Mouse (Mus musculus) MEL-GATA-1-ER (cell line): Measurements from ENCODE around the gene Thumpd2.

Source experiments
- DNase-seq: peaks from one replicate; pipeline ENCODE4 v3.0.0-alpha.2; 2012; ENCODE audit warnings: low read depth; ENCODE audit errors: extremely low read depth

Gene Thumpd2

GRCm38 (mm10) chr17:81064979-81065311 is at the start of gene Thumpd2:
TSS of gene Thumpd2 (minus strand) at chr17:81065082.
- peak; percentile 57 for DNase-seq

GRCm38 (mm10) chr17:81104237-81104636 is 39.4 kb upstream of the Thumpd2 start:
- peak; percentile 50 for DNase-seq

- no peak for DNase-seq
Measured at GRCm38 (mm10) chr17:81102866-81103265, 38.0 kb upstream of the Thumpd2 start.

- DNase-seq: peak; percentile 8
Measured at GRCm38 (mm10) chr17:81098444-81098843, 33.6 kb upstream of the Thumpd2 start.

GRCm38 (mm10) chr17:81096490-81096889 is 31.6 kb upstream of the Thumpd2 start:
- DNase-seq: no peak

- no peak for DNase-seq
Measured at GRCm38 (mm10) chr17:81092794-81093193, 27.9 kb upstream of the Thumpd2 start.

- DNase-seq: no peak
Measured at GRCm38 (mm10) chr17:81088866-81089265, 24.0 kb upstream of the Thumpd2 start.

- DNase-seq: no peak
Measured at GRCm38 (mm10) chr17:81087735-81088134, 22.9 kb upstream of the Thumpd2 start.

- DNase-seq: peak; percentile 41
Measured at GRCm38 (mm10) chr17:81064279-81064978, 453 bp downstream of the Thumpd2 start.

GRCm38 (mm10) chr17:81063346-81063745 is 1.5 kb downstream of the Thumpd2 start:
- DNase-seq: peak; percentile 77

GRCm38 (mm10) chr17:81062349-81062871 is 2.5 kb downstream of the Thumpd2 start:
- DNase-seq: peak; percentile 61

GRCm38 (mm10) chr17:81056796-81057381 is 8.0 kb downstream of the Thumpd2 start:
- DNase-seq: no peak

- DNase-seq: no peak
Measured at GRCm38 (mm10) chr17:81056035-81056434, 8.8 kb downstream of the Thumpd2 start.

GRCm38 (mm10) chr17:81055522-81055921 is 9.4 kb downstream of the Thumpd2 start:
- DNase-seq: no peak

GRCm38 (mm10) chr17:81053274-81053673 is 11.6 kb downstream of the Thumpd2 start:
- DNase-seq: no peak

- no peak for DNase-seq
Measured at GRCm38 (mm10) chr17:81047930-81048564, 16.8 kb downstream of the Thumpd2 start.

GRCm38 (mm10) chr17:81045525-81046150 is 19.2 kb downstream of the Thumpd2 start:
- no peak for DNase-seq

GRCm38 (mm10) chr17:81045115-81045514 is 19.8 kb downstream of the Thumpd2 start:
- no peak for DNase-seq

- no peak for DNase-seq
Measured at GRCm38 (mm10) chr17:81044356-81044755, 20.5 kb downstream of the Thumpd2 start.

- DNase-seq: no peak
Measured at GRCm38 (mm10) chr17:81041662-81042061, 23.2 kb downstream of the Thumpd2 start.

GRCm38 (mm10) chr17:81038707-81039408 is 26.0 kb downstream of the Thumpd2 start:
- DNase-seq: no peak
